Mouse (Mus musculus): ENCODE measurements around the gene Larp6.
A peak's percentile ranks its signal among the peaks of the same experiment; 100 is the strongest.

Gene Larp6

GRCm38 (mm10) chr9:60759436-60760007 lies 46.7 kb downstream of the Larp6 start:
- DNase-seq (ENCODE audit: low read depth, low spot score), result no peak

- no peak for DNase-seq (ENCODE audit: low read depth, low spot score)
These were observed 52.4 kb downstream of the Larp6 start for GRCm38 (mm10) chr9:60765181-60765580.

GRCm38 (mm10) chr9:60768393-60768792 lies 55.6 kb downstream of the Larp6 start:
- DNase-seq (ENCODE audit: low read depth, low spot score), result no peak

- DNase-seq (ENCODE audit: low read depth, low spot score), result no peak
These were observed 56.9 kb downstream of the Larp6 start for GRCm38 (mm10) chr9:60769711-60770111.

GRCm38 (mm10) chr9:60773713-60774112 lies 60.9 kb downstream of the Larp6 start:
- no peak for DNase-seq (ENCODE audit: low read depth, low spot score)

- no peak for DNase-seq (ENCODE audit: low read depth, low spot score)
These were observed 64.1 kb downstream of the Larp6 start for GRCm38 (mm10) chr9:60776899-60777298.

GRCm38 (mm10) chr9:60782057-60782789 lies 69.4 kb downstream of the Larp6 start:
- DNase-seq (ENCODE audit: low read depth, low spot score), result no peak

GRCm38 (mm10) chr9:60785069-60785468 lies 72.3 kb downstream of the Larp6 start:
- no peak for DNase-seq (ENCODE audit: low read depth, low spot score)

GRCm38 (mm10) chr9:60787517-60788110 lies 74.8 kb downstream of the Larp6 start:
- peak; percentile 82 for DNase-seq (ENCODE audit: low read depth, low spot score)
